Mouse (Mus musculus): ENCODE measurements around the gene Dgke. TPM values are rescaled to one million over a fixed set of nuclear protein-coding genes. Genes with fewer than 3 reads are reported as not detected.
"Not testable (repeated sequence)": the region's sequence is repeated elsewhere in the genome, so short reads cannot be mapped to it uniquely, and the experiment has no call there.

Gene Dgke
- total RNA-seq, 2 experiments from 2014 or later = 13.1 to 13.5 TPM

DNA sequence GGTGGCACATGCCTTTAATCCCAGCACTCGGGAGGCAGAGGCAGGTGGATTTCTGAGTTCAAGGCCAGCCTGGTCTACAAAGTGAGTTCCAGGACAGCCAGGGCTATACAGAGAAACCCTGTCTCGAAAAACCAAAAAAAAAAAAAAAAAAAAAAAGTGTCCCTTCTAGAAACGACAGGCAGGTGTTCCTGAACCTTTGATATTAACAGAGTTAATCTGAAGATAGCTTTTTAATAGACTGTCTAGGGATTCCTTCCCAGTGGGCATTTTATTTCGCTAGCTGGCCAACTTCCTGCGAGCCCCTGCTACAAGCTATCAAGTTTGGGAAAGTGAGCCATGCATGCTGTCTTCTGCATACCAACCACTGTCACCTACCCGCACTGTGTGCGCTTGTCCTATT lies 25.6 kb downstream of the Dgke start:
- intact Hi-C loops (cut with DNase I); DNase-seq: not testable (repeated sequence)

- intact Hi-C loops (cut with DNase I) = loop anchor here (1.0 kb wide), 1 partner anchor 46 kb away; no protein-coding TSS in a partner anchor
- DNase-seq = peak; percentile 65 to 78
Measured at GRCm38 (mm10) chr11:89039325-89039724, 27.3 kb downstream of the Dgke start.

- intact Hi-C loops (cut with DNase I) = no loop called here
- DNase-seq = no peak
Measured at GRCm38 (mm10) chr11:89038496-89038895, 28.2 kb downstream of the Dgke start.

- intact Hi-C loops (cut with DNase I) = no loop called here
Measured at GRCm38 (mm10) chr11:89035552-89035951, 31.1 kb downstream of the Dgke start.

DNA sequence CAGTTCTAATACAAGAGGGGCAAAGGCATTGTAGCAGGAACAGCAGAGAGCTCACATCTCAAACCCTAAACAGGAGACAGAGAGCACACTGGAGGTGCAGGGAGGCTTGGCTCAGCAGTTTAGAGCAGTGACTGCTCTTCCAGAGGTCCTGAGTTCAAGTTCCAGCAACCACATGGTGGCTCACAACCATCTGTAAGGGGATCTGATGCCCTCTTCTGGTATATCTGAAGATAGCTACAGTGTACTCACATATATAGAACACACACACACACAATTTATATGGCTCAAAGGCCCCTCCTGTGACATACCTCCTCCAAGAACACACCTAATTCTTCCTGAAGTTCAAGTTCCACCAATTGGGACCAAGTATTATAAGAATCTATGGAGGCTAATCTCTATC lies 32.1 kb downstream of the Dgke start:
- intact Hi-C loops (cut with DNase I) = no loop called here
- DNase-seq = no peak

More at GRCm38 (mm10) chr11:89035552-89035951, 31.1 kb downstream of the Dgke start:
- DNase-seq = no peak

DNA sequence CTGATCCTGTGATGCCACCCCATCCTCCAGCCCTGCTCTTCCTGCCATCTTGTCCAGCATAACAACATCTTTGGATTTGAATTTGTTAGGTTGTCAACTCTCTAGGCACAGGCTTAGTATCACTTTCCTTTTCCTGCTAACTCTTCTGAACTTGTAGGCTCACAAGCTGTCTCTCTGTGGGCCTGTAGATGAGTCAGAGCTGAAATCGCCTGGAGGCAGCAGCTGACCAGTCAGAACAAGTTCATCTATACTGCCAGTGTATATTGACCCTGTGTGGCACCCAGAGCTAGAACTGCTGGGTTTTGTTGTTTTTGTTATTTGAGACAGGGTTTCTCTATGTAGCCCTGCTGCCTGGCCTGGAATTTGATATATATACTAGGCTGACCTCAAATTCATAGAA lies 35.5 kb downstream of the Dgke start:
- DNase-seq = no peak
- intact Hi-C loops (cut with DNase I) = no loop called here

GRCm38 (mm10) chr11:89030552-89030951 lies 36.1 kb downstream of the Dgke start:
- intact Hi-C loops (cut with DNase I) = no loop called here
- DNase-seq = no peak

DNA sequence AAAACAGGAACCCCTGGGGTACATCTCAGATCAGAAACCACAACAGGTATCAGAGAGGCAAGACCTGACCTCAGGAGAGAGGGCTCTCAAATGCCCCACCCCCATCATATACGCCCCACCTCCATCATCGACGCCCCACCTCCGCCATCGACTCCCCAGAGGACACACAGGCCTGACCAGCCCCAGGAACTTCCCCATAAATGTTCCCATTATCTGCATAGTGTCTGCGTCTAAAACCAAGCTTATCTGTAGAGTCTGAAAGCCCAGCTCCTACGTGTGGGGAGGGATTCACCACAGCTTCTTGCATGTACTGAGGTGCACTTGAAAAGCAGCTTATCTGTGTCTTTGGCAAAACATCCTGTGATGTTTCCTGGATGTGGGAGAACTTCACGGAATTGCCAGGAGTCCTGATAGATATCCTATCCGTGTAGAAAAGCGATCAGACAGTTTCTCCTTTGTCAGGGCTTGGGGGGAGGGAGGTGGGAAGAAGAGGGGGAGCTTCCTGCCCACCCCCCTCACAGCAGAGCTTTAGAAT lies 37.7 kb downstream of the Dgke start:
- intact Hi-C loops (cut with DNase I) = no loop called here
- DNase-seq = peak; percentile 42 to 47

DNA sequence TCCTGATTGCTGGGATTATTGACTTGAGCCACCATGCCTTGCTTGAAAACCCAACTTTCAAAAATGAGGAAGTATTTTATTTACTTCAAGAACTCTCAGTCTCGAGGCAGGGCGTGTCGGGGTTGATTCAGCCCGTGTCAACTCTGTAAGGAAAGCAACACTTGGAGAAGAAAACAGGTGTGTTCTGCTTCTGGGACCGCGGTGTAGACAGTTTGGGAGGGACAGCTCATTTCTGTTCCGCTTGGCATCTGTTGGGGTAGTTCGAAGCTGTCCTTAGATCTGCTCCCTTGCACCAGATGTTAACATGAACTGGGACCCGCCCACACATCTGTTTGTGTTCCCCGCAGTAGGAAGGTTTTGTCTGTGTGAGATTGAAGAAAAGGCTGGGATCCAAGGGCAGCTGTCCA lies 38.7 kb downstream of the Dgke start:
- intact Hi-C loops (cut with DNase I) = no loop called here
- peak; percentile 62 to 70 for DNase-seq

DNA sequence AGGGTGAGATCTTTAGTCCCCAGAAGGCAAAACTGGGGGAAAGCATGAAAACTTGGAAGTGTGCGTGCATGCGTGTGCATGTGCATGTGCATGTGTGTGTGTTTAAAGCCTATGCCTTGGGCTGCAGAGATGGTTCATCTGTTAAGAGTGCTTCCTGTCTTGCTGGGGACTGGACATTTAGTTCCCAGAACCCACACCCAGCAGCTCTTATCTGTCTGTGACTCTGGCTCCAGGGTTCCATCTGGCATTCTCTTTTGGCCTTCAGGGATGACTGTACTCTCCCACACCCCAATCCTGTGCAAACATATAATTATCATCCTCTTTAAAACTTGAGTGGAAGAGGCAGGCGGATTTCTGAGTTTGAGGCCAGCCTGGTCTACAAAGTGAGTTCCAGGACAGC lies 40.5 kb downstream of the Dgke start:
- DNase-seq = no peak

DNA sequence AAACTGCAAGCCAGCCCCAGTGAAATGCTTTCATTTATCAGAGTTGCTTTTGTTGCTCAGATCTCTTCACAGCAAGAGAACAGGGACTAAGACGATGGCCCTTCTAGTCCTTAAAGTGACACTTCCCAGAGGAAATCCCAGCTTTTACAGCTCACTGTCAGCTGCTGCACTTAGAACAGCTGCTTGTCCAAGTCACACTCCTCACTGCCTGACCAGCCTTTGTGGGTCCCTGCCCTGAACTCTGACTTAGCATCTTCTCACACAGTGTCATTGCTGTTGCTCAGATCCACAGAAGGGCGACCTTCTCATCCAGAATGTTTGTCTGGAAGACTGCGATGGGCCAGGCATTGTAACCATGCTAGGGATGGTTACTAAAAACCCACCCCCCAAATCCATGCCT lies 41.0 kb downstream of the Dgke start:
- intact Hi-C loops (cut with DNase I) = no loop called here
- peak in 1 of 2 experiments; percentile 23 for DNase-seq

More for the DNA sequence above, 40.5 kb downstream of the Dgke start:
- intact Hi-C loops (cut with DNase I) = no loop called here

GRCm38 (mm10) chr11:89024181-89024881 lies 42.3 kb downstream of the Dgke start:
- DNase-seq = peak; percentile 86 to 91
- intact Hi-C loops (cut with DNase I) = no loop called here

GRCm38 (mm10) chr11:89023477-89023876 lies 43.2 kb downstream of the Dgke start:
- DNase-seq = no peak
- intact Hi-C loops (cut with DNase I) = no loop called here

- intact Hi-C loops (cut with DNase I) = no loop called here
- no peak for DNase-seq
Measured at GRCm38 (mm10) chr11:89022120-89022731, 44.4 kb downstream of the Dgke start.

- no peak for DNase-seq
- intact Hi-C loops (cut with DNase I) = loop anchor here (1.0 to 2.0 kb wide), 2 partner anchors 19 to 28 kb away; no protein-coding TSS in a partner anchor
Measured at GRCm38 (mm10) chr11:89021687-89022086, 45.0 kb downstream of the Dgke start.

DNA sequence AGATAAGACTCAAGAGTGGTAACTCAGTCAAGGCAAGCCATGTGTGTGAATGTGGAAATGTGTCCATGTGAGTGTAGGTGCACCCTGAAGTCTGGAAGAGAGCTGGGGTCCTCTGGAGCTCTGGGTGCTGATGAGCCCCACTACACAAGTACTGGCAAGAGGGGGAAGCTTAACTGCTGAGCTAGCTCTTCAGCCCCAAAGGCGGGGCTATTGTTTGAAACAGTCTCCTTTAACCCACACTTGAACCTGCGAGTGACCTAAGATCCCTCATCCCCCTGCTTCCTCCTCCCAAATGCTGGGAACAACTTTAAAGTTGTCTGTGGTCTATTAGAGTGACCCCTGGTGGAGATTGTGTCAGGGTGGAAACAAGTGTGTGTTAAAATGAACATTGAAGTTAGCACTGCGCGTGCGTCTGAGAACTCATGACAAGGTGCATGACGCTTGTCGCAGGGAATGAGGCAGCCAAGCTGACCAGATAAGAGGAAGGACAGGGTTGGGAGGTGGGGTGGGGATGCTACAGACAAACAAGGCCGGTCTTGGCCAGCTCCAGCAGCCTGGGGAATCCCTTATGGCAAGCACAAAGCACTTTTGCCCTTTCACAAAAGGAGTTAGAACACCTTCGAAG lies 45.9 kb downstream of the Dgke start:
- intact Hi-C loops (cut with DNase I) = loop anchor here (1.0 to 2.0 kb wide), 2 partner anchors 18 to 27 kb away; no protein-coding TSS in a partner anchor
- DNase-seq = peak; percentile 29 to 56

DNA sequence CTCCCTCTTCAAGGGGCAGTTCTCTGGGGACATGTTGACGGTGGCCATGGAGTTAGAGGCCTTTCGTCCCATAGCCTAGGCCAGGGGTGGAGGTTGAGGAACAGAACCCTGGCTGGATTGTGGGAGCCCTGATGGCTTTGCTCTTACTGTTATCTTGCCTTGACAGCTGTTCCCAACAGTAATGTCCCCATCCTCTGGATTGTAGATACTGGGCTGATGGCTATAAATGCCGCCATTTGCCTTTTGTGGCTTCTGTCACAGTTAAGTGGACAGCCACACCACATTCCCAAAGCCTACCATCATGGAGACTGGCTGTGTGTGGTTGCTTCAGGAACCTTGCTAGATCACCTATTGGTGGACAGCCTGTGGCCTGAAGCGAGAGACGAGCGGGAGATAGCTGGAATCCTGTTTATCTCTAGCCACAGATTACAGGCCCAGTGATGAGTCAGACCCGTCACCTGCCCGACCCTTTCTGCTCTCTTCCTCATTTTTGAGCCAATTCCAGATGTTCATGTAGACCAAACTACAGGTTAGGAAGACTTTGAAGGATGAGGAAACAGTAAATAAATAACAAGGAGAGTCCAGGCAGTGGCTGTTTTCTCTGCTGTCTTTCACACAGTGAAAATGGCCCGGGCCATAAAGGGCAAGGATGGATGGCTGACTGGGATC lies 49.0 kb downstream of the Dgke start:
- intact Hi-C loops (cut with DNase I) = no loop called here
- DNase-seq = no peak

GRCm38 (mm10) chr11:89012241-89012640 lies 54.4 kb downstream of the Dgke start:
- intact Hi-C loops (cut with DNase I) = no loop called here

DNA sequence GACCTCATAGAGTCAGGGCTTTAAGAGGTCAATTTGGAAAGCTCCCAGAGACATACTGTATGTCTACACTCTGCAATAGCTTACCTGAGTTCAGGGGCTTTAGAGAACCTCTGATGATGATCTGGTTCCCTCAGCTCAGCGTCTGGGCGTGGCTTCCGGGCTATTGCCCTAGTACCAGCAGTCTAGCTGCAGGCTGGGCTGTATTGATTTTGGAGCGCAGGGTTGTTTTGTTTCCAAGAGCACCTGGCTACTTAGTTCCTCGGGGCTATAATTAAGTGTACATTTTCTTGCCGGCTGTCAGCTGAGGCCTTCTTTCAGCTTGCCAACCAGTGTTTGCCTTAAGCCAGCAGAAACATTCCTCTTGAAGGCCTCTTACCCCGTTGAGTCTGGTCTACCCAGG lies 57.2 kb downstream of the Dgke start:
- DNase-seq = no peak
- intact Hi-C loops (cut with DNase I) = no loop called here

More at GRCm38 (mm10) chr11:89012241-89012640, 54.4 kb downstream of the Dgke start:
- DNase-seq = no peak

DNA sequence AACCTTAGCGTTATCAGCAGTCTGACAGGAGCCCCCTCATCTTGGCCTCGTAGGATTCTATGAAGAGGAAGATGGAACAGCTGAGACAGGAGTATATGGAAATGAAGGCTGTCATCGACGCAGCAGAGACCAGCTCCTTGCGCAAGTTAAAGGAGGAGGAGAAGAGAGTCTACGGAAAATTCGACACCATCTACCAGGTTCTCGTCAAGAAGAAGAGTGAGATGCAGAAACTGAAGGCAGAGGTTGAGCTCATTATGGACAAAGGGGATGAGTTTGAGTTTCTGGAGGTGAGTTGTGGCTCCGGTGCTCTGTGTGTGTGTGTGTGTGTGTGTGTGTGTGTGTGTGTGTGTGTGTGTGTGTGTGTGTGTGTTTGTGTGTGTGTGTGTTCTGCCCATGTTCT lies 57.6 kb downstream of the Dgke start:
- intact Hi-C loops (cut with DNase I) = no loop called here
- DNase-seq = no peak

- DNase-seq = no peak
- intact Hi-C loops (cut with DNase I) = no loop called here
Measured at GRCm38 (mm10) chr11:89007582-89007981, 59.1 kb downstream of the Dgke start.
